Mouse (Mus musculus) hindbrain, embryonic 11.5 days (tissue): ENCODE measurements at regions not wholly inside any gene's neighbourhood (a gene's known extent, or its start where the extent isn't known, plus 50 kb on each side); places are given as distances from the start of the nearest gene placed in this dataset.

ENCODE experiments used
- ATAC-seq: fragments of 200-750 bp; cut with Nextera tagmentation; 2 replicates; pipeline ENCODE4 v1.8.0; 2017; ENCODE audit warnings: mild to moderate bottlenecking, moderate TSS enrichment, moderate library complexity; ENCODE audit not compliant: low FRiP score
- DNase-seq: peaks from one replicate; pipeline ENCODE4 v3.0.0-alpha.2; 2015; ENCODE audit warnings: low spot score
- H3K27ac ChIP-seq: fragments of 300-500 bp; sonication (generic); 2 replicates; pipeline ENCODE4 v1.5.1; 2014; ENCODE audit warnings: mild to moderate bottlenecking, low read depth, low read length
- H3K27me3 ChIP-seq: fragments of 300-500 bp; sonication (generic); 2 replicates; pipeline ENCODE4 v1.6.1; 2014; ENCODE audit warnings: mild to moderate bottlenecking, low read length, moderate library complexity, mixed read lengths; ENCODE audit not compliant: control insufficient read depth, insufficient read depth
- H3K36me3 ChIP-seq: fragments of 300-500 bp; sonication (generic); 2 replicates; pipeline ENCODE4 v1.6.1; 2014; ENCODE audit warnings: mild to moderate bottlenecking, low read length, moderate library complexity, mixed read lengths; ENCODE audit not compliant: control insufficient read depth, insufficient read depth
- H3K4me1 ChIP-seq: fragments of 300-500 bp; sonication (generic); replicated peaks from 2 replicates; pipeline ENCODE4 v1.6.1; 2014; ENCODE audit warnings: low read length, mixed read lengths; ENCODE audit not compliant: control insufficient read depth, insufficient read depth
- H3K4me2 ChIP-seq: fragments of 300-500 bp; sonication (generic); replicated peaks from 2 replicates; pipeline ENCODE4 v1.6.1; 2014; ENCODE audit warnings: mild to moderate bottlenecking, low read depth, low read length
- H3K4me3 ChIP-seq: fragments of 300-500 bp; sonication (generic); 2 replicates; pipeline ENCODE4 v1.5.1; 2014; ENCODE audit warnings: low read depth, low read length
- H3K9ac ChIP-seq: fragments of 300-500 bp; sonication (generic); 2 replicates; pipeline ENCODE4 v1.6.1; 2014; ENCODE audit warnings: low read depth, low read length
- H3K9me3 ChIP-seq: fragments of 300-500 bp; sonication (generic); 2 replicates; pipeline ENCODE4 v1.6.1; 2016; ENCODE audit warnings: low read length; ENCODE audit not compliant: control insufficient read depth
- WGBS: fragments of 180-500 bp; shearing (Covaris S2); extraction: QIAGEN DNeasy Blood & Tissue Kit; methylation state at CpG from one replicate; pipeline ENCODE4 v1.1.7; 2014; 5-methylcytosine and 5-hydroxymethylcytosine counted together

GRCm38 (mm10) chr6:100135177-100135576 lies 152.1 kb downstream of the Rybp start:
- WGBS: 36% methylated on average over 2 of the region's 2 CpGs
- no peaks in the 10 kb centered on the region for H3K9me3 ChIP-seq
- ATAC-seq: no peak

GRCm38 (mm10) chr6:100133970-100134369 lies 153.3 kb downstream of the Rybp start:
- H3K9me3 ChIP-seq: no peaks in the 10 kb centered on the region
- DNase-seq: no peak
- H3K4me1 ChIP-seq: peaks cover 4% of the 10 kb centered on the region; the same call in 1 of the 2 replicates
- H3K9ac ChIP-seq: no peak overlapping the region
- no peak overlapping the region for H3K27ac ChIP-seq
- H3K4me2 ChIP-seq: no peak overlapping the region
- H3K27me3 ChIP-seq: peaks cover 4% of the 10 kb centered on the region; the same call in 1 of the 2 replicates
- ATAC-seq: no peak
- 80% methylated on average over 9 of the region's 9 CpGs for WGBS
- no peak overlapping the region for H3K4me3 ChIP-seq
- H3K36me3 ChIP-seq: no peaks in the 10 kb centered on the region

More at GRCm38 (mm10) chr6:100135177-100135576, 152.1 kb downstream of the Rybp start:
- no peak overlapping the region for H3K9ac ChIP-seq
- no peak overlapping the region for H3K4me2 ChIP-seq
- H3K4me1 ChIP-seq: peaks cover 6% of the 10 kb centered on the region; the same call in 1 of the 2 replicates
- no peaks in the 10 kb centered on the region for H3K36me3 ChIP-seq
- DNase-seq: no peak
- no peak overlapping the region for H3K27ac ChIP-seq
- peaks cover 4% of the 10 kb centered on the region; the same call in 1 of the 2 replicates for H3K27me3 ChIP-seq
- no peak overlapping the region for H3K4me3 ChIP-seq

GRCm38 (mm10) chr6:100132916-100133600 lies 154.2 kb downstream of the Rybp start:
- Histone ChIP-seq H3K27me3 (peaks cover 4% of the 10 kb centered on the region; the same call in 1 of the 2 replicates), H3K36me3 (no peaks in the 10 kb centered on the region), H3K27ac (no peak overlapping the region), H3K4me1 (peaks cover 4% of the 10 kb centered on the region; the same call in 1 of the 2 replicates), H3K9me3 (no peaks in the 10 kb centered on the region), H3K4me2 (no peak overlapping the region), H3K4me3 (no peak overlapping the region), H3K9ac (no peak overlapping the region)
- WGBS: 49% methylated on average over 4 of the region's 4 CpGs
- DNase-seq (no peak), ATAC-seq (no peak)

- no peak overlapping the region for H3K27ac ChIP-seq
- H3K4me3 ChIP-seq: no peak overlapping the region
- H3K9me3 ChIP-seq: no peaks in the 10 kb centered on the region
- ATAC-seq (no peak), DNase-seq (no peak)
- H3K4me2 ChIP-seq: no peak overlapping the region
- no peak overlapping the region for H3K9ac ChIP-seq
- no peaks in the 10 kb centered on the region for H3K4me1 ChIP-seq
- 52% methylated on average over 15 of the region's 15 CpGs for WGBS
- H3K36me3 ChIP-seq: no peaks in the 10 kb centered on the region
- H3K27me3 ChIP-seq: 0 out of 2 replicates have a peak, but pooled peaks cover 2% of the 10 kb centered on the region
These were observed 159.8 kb downstream of the Rybp start for GRCm38 (mm10) chr6:100127221-100128143.

GRCm38 (mm10) chr6:100126736-100127135 lies 160.5 kb downstream of the Rybp start:
- Histone ChIP-seq H3K4me3 (no peak overlapping the region), H3K27ac (no peak overlapping the region), H3K9me3 (no peaks in the 10 kb centered on the region), H3K36me3 (no peaks in the 10 kb centered on the region), H3K27me3 (0 out of 2 replicates have a peak, but pooled peaks cover 2% of the 10 kb centered on the region), H3K4me2 (no peak overlapping the region), H3K4me1 (no peaks in the 10 kb centered on the region), H3K9ac (no peak overlapping the region)
- ATAC-seq (no peak), DNase-seq (no peak)
- WGBS: 39% methylated on average over 8 of the region's 8 CpGs

- Histone ChIP-seq H3K9me3 (no peaks in the 10 kb centered on the region), H3K27ac (no peak overlapping the region), H3K4me1 (no peaks in the 10 kb centered on the region), H3K4me2 (no peak overlapping the region), H3K27me3 (0 out of 2 replicates have a peak, but pooled peaks cover 2% of the 10 kb centered on the region), H3K36me3 (no peaks in the 10 kb centered on the region), H3K4me3 (no peak overlapping the region), H3K9ac (no peak overlapping the region)
- DNase-seq (no peak), ATAC-seq (no peak)
- WGBS: 81% methylated on average over 3 of the region's 3 CpGs
These were observed 161.0 kb downstream of the Rybp start for GRCm38 (mm10) chr6:100126326-100126725.

GRCm38 (mm10) chr6:100121240-100121639 lies 166.0 kb downstream of the Rybp start:
- H3K9me3 ChIP-seq: no peaks in the 10 kb centered on the region
- ATAC-seq (no peak), DNase-seq (no peak)
- no peaks in the 10 kb centered on the region; the same call in 1 of the 2 replicates for H3K4me1 ChIP-seq
- no peak overlapping the region for H3K9ac ChIP-seq
- H3K36me3 ChIP-seq: no peaks in the 10 kb centered on the region
- H3K27me3 ChIP-seq: no peaks in the 10 kb centered on the region; the same call in 1 of the 2 replicates
- no peak overlapping the region for H3K4me3 ChIP-seq
- H3K27ac ChIP-seq: no peak overlapping the region
- WGBS: 56% methylated on average over 6 of the region's 6 CpGs
- H3K4me2 ChIP-seq: no peak overlapping the region

GRCm38 (mm10) chr6:100120017-100120944 lies 167.0 kb downstream of the Rybp start:
- WGBS: 52% methylated on average over 16 of the region's 16 CpGs
- H3K4me3 ChIP-seq: no peak overlapping the region
- peak; percentile 32 for DNase-seq
- no peaks in the 10 kb centered on the region for H3K9me3 ChIP-seq
- H3K36me3 ChIP-seq: no peaks in the 10 kb centered on the region
- no peaks in the 10 kb centered on the region; the same call in 1 of the 2 replicates for H3K4me1 ChIP-seq
- H3K9ac ChIP-seq: no peak overlapping the region
- H3K27me3 ChIP-seq: no peaks in the 10 kb centered on the region; the same call in 1 of the 2 replicates
- no peak for ATAC-seq
- H3K27ac ChIP-seq: no peak overlapping the region
- no peak overlapping the region for H3K4me2 ChIP-seq
